Mouse (Mus musculus) Patski (cell line): ENCODE measurements around the gene Mab21l1. TPM values are rescaled to one million over a fixed set of nuclear protein-coding genes. Genes with fewer than 3 reads are reported as not detected.

Experiments used
- ATAC-seq: fragments of 100-300 bp; one replicate; pipeline ENCODE4 v1.8.0; 2021
- CTCF ChIA-PET: fragments of 350-600 bp; sonication (Branson Sonifier 250); formaldehyde crosslinking; loops from one replicate; lab custom pipeline; 2022; ENCODE audit warnings: inconsistent platforms; lab: Charles Lee
- POLR2A ChIA-PET: fragments of 350-600 bp; sonication (Branson Sonifier 250); formaldehyde crosslinking; loops from one replicate; lab custom pipeline; 2022; ENCODE audit warnings: antibody characterized with exemption, inconsistent platforms; lab: Charles Lee
- DNase-seq: peaks from one replicate; pipeline ENCODE4 v3.0.0-alpha.2; 2011; ENCODE audit warnings: low read depth, low spot score
- H3K27me3 ChIP-seq: fragments of 371-371 bp; one replicate; pipeline ENCODE4 v1.5.1; 2021
- CTCF ChIP-seq: fragments of 100-300 bp; IDR thresholded peaks from one replicate; pipeline ENCODE4 v1.5.1; 2021
- in situ Hi-C: fragments of 300-500 bp; cut with MboI; formaldehyde crosslinking; loops from 3 replicates; pipeline ENCODE4 v1.11.1; 2018; ENCODE audit warnings: low pct_unique_long_range_greater_than_20kb, mixed read lengths
- polyA plus RNA-seq: library from polyadenylated mRNA; unstranded; gene quantifications from one replicate; pipeline ENCODE4 v1.2.3, GENCODE M21; 2021

The Mab21l1 gene
- polyA plus RNA-seq, 1 experiment from 2014 or later, result 0.15 TPM

GRCm38 (mm10) chr3:55754981-55755608 lies 27.2 kb upstream of the Mab21l1 start:
- in situ Hi-C loops, result no loop called here
- no peak for TF ChIP-seq CTCF
- no peak for DNase-seq
- POLR2A ChIA-PET, result interaction anchor here (0.6 to 0.7 kb wide), 2 partner anchors 48 to 492 kb away, joined by 3 to 4 read pairs; no protein-coding TSS in a partner anchor
- H3K27me3 ChIP-seq, result no peaks in the 10 kb centered on the region
- CTCF ChIA-PET, result interaction anchor here (1.2 to 2.9 kb wide), 3 partner anchors 11 to 21 kb away, joined by 3 to 16 read pairs (median 6); no protein-coding TSS in a partner anchor
- no peak for ATAC-seq

DNA sequence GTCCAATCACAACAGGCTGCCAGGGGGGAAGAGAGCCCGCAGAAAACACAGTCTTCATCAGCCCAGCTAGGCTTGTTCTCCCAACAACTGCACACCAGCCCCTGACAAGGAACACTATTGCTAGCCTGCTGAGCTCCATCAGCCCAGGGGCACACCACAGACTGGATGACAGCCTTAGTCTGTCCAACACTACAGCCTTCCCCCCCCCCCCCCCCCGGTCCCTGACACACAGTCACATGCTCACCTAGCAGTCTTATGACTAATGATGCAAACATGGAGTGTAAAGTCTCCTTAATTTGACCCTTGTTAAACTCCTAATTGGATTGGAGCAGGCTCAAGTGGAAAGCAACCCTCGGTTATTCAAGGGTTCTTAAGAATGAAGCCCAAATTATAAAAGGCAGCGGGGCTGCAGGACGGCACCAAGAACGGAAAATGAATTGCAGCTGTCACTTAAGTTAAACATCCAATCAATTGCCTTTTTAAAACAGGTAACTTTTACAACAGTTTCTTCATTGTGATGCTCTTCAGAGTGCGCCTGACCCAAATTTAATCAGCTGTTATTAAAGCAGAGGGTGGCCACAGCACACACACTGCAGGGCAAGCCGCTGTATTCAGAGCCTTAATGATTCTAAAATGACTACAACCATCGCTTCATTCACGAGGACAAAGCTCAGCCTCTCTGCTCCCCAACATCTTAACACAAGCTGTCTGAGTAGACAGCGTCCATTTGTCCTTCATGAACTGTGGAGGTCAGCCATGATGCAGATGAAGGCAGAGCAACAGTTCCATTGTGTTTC lies 26.3 kb upstream of the Mab21l1 start:
- no peaks in the 10 kb centered on the region for H3K27me3 ChIP-seq
- CTCF ChIA-PET, result interaction anchor here (0.8 to 2.9 kb wide), 6 partner anchors 9 to 22 kb away, joined by 3 to 16 read pairs (median 4); no protein-coding TSS in a partner anchor
- POLR2A ChIA-PET, result interaction anchor here (0.6 to 0.7 kb wide), 2 partner anchors 49 to 493 kb away, joined by 3 to 4 read pairs; no protein-coding TSS in a partner anchor
- in situ Hi-C loops, result no loop called here
- ATAC-seq (peak; percentile 38), DNase-seq (peak; percentile 24)
- no peak for TF ChIP-seq CTCF

GRCm38 (mm10) chr3:55756602-55757190 lies 25.6 kb upstream of the Mab21l1 start:
- POLR2A ChIA-PET, result no interaction called here

DNA sequence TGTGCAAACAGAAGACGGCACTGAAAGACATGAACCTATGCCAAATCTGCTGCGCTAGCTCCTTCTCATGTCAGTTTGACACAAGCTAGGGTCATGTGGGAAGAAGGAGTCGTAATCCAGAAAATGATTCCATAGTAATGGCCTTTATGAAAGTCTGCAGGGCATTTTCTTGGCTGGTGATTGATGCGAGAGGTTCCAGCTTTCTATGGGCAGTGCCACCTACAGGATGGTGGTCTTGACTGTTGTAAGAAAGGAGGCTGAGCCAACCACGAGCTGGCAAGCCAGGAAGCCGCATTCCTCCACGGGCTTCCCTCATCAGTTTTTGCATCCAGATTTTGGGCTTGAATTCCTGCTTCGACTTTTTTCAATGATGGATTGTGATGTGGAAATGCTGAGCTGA lies 24.0 kb upstream of the Mab21l1 start:
- in situ Hi-C loops, result no loop called here

More at GRCm38 (mm10) chr3:55756602-55757190, 25.6 kb upstream of the Mab21l1 start:
- no peak for DNase-seq
- CTCF ChIA-PET, result interaction anchor here (0.8 to 1.5 kb wide), 6 partner anchors 9 to 22 kb away, joined by 3 to 7 read pairs (median 4); no protein-coding TSS in a partner anchor
- H3K27me3 ChIP-seq, result no peaks in the 10 kb centered on the region
- ATAC-seq, result no peak
- no peak for TF ChIP-seq CTCF
- in situ Hi-C loops, result no loop called here

DNA sequence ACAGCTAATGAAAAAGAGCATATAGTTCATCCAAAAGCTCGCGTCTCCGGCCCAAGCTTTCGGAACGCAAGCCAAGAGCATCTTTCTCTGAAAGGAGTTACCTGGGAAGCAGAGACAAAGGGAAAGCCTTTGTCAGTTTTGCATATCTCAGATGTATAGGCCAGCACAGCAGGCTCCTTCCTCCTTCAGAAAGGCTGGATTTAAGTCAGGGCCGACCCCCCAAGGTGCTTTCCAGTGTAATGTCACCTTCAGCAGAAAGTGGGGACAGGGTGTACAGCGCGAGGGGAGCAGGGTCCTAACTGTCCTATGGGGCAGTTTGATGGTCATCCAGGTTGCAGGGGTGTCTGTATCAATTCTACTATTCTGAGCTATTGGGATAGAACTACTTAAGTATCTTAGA lies 18.7 kb upstream of the Mab21l1 start:
- POLR2A ChIA-PET, result no interaction called here
- TF ChIP-seq CTCF, result no peak
- CTCF ChIA-PET, result interaction anchor here (1.0 kb wide), 2 partner anchors 19 to 170 kb away, joined by 3 to 4 read pairs; partner anchors contain the start of gene Mab21l1
- H3K27me3 ChIP-seq, result no peaks in the 10 kb centered on the region
- ATAC-seq, result no peak
- in situ Hi-C loops, result no loop called here
- DNase-seq, result no peak

More for the DNA sequence above, 24.0 kb upstream of the Mab21l1 start:
- H3K27me3 ChIP-seq, result no peaks in the 10 kb centered on the region
- ChIA-PET CTCF (no interaction called here), POLR2A (interaction anchor here (0.7 to 0.9 kb wide), 2 partner anchors 11 to 108 kb away, joined by 3 to 5 read pairs; no protein-coding TSS in a partner anchor)
- ATAC-seq, result no peak
- DNase-seq, result no peak
- peak; percentile 26 for TF ChIP-seq CTCF

GRCm38 (mm10) chr3:55768654-55769053 lies 13.7 kb upstream of the Mab21l1 start:
- in situ Hi-C loops, result no loop called here
- ChIA-PET CTCF (interaction anchor here (1.2 kb wide), 2 partner anchors 12 to 13 kb away, joined by 3 read pairs; partner anchors contain the start of gene Mab21l1), POLR2A (no interaction called here)
- no peaks in the 10 kb centered on the region for H3K27me3 ChIP-seq
- no peak for TF ChIP-seq CTCF
- DNase-seq (no peak), ATAC-seq (no peak)

DNA sequence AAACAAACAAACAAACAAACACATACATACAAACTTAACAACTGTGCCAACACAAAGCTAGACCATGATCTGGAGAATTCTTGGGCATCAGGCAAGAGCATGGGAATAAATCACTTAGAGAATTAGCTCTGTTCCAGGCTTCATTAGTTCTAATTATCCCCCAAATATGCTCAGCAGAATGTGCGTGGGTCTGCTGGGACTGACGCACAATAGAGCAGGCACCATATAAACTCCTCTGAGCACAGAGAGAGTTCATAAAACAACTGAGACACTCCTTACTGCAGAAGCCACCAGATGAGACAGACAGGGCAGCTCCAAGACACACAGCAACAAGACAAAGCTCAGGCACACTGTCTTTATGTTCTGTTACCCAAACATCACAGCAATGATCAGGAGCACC lies 13.0 kb upstream of the Mab21l1 start:
- ChIA-PET POLR2A (no interaction called here), CTCF (interaction anchor here (1.2 kb wide), 2 partner anchors 13 kb away, joined by 3 read pairs; partner anchors contain the start of gene Mab21l1)
- TF ChIP-seq CTCF, result no peak
- DNase-seq (no peak), ATAC-seq (no peak)
- in situ Hi-C loops, result no loop called here
- no peaks in the 10 kb centered on the region for H3K27me3 ChIP-seq

DNA sequence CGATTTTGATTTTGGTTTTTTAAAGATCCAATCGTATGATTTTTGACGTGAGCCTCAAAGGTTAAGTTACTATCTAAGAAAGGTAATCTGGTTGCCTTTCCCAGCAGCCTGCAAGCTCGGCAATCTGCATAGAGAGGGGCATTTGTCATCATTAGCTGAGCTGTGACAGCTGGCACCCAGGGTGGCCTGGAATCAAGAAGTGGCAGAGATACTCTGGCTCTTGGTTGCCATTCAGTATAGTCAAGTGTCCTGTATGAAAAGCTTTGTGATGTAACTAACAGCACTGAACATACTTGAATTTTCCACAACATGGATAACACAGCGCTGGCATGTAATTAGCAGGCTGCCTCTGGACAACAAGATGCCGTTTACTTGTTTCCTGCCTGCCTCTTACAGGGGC lies 8.1 kb upstream of the Mab21l1 start:
- DNase-seq (no peak), ATAC-seq (no peak)
- no peaks in the 10 kb centered on the region for H3K27me3 ChIP-seq
- POLR2A ChIA-PET, result no interaction called here
- TF ChIP-seq CTCF, result no peak
- in situ Hi-C loops, result no loop called here
- CTCF ChIA-PET, result interaction anchor here (2.0 kb wide), 1 partner anchor 9 kb away, joined by 5 read pairs; no protein-coding TSS in a partner anchor

DNA sequence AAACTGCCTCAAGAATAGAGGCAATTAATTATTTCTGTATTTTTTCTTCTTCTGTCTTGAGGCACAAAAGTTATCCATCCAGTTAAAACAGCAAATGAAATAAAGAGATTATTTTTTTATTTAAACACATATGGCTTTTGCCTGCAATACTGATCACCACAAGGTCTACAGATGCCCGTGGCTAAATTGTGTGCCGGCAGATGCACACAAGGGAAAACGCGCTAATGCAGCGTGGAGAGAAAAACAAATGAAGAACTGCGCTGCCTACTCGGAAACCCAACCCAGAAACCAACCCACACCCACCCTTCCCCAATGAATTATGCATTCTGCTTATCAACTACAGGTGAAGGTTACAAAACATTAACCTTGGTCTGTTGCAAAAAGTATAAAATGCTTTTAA lies 7.1 kb upstream of the Mab21l1 start:
- CTCF ChIA-PET, result interaction anchor here (1.8 to 2.0 kb wide), 2 partner anchors 9 to 10 kb away, joined by 3 to 5 read pairs; no protein-coding TSS in a partner anchor
- ATAC-seq, result no peak
- no peak for DNase-seq
- in situ Hi-C loops, result no loop called here
- POLR2A ChIA-PET, result no interaction called here
- H3K27me3 ChIP-seq, result no peaks in the 10 kb centered on the region
- TF ChIP-seq CTCF, result no peak

DNA sequence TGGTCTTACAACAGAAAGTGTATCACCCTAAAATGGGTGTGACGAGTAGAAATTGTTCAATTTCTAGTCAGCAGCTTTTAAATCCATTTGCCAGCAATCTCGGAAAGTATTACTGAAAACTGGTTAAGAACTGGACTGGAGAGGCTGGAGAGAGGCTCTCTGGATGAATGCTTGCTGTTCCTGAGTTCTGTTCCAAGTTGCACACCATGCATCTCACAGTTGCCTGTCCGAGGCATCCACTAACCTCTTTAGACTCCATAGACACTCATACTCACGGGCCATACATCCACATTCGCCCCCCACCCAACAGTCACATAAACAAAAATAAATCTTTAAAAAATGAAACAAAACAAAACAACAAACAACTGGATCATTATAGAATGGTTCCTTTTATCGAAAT lies 6.6 kb upstream of the Mab21l1 start:
- POLR2A ChIA-PET, result no interaction called here
- in situ Hi-C loops, result no loop called here
- no peak for TF ChIP-seq CTCF
- CTCF ChIA-PET, result interaction anchor here (1.3 to 2.0 kb wide), 3 partner anchors 9 to 13 kb away, joined by 3 to 5 read pairs (median 3); no protein-coding TSS in a partner anchor
- no peak for DNase-seq
- no peaks in the 10 kb centered on the region for H3K27me3 ChIP-seq
- no peak for ATAC-seq
